Mouse (Mus musculus) frontal cortex, adult (tissue): ENCODE data around the gene Hmgcr.
"Not testable (repeated sequence)": the region's sequence is repeated elsewhere in the genome, so short reads cannot be mapped to it uniquely, and the experiment has no call there.

Experiments used
- ATAC-seq: cut with Nextera tagmentation; 2 replicates; pipeline ENCODE4 v1.9.2; 2017; ENCODE audit warnings: mild to moderate bottlenecking, moderate library complexity, mixed read lengths; ENCODE audit not compliant: low TSS enrichment

Hmgcr gene

GRCm38 (mm10) chr13:96671078-96671905 is 556 bp upstream of the Hmgcr start:
- ATAC-seq, result peak; percentile 24

GRCm38 (mm10) chr13:96670019-96670405 is 724 bp downstream of the Hmgcr start:
- ATAC-seq, result no peak

GRCm38 (mm10) chr13:96664419-96664974 is 6.2 kb downstream of the Hmgcr start:
- no peak for ATAC-seq

- not testable (repeated sequence) for ATAC-seq
Measured at GRCm38 (mm10) chr13:96663120-96663519, 7.6 kb downstream of the Hmgcr start.

- ATAC-seq, result peak; percentile 66
Measured at GRCm38 (mm10) chr13:96660095-96660860, 10.5 kb downstream of the Hmgcr start.

- ATAC-seq, result no peak
Measured at GRCm38 (mm10) chr13:96658936-96659335, 11.8 kb downstream of the Hmgcr start.

- ATAC-seq, result no peak
Measured at GRCm38 (mm10) chr13:96656673-96657072, 14.1 kb downstream of the Hmgcr start.

GRCm38 (mm10) chr13:96653041-96653440 is 17.7 kb downstream of the Hmgcr start:
- peak; percentile 90 for ATAC-seq

GRCm38 (mm10) chr13:96645822-96646221 is 24.9 kb downstream of the Hmgcr start:
- no peak for ATAC-seq

GRCm38 (mm10) chr13:96644168-96644567 is 26.6 kb downstream of the Hmgcr start:
- ATAC-seq, result peak; percentile 39

GRCm38 (mm10) chr13:96630396-96630795 is 40.3 kb downstream of the Hmgcr start:
- no peak for ATAC-seq

- no peak for ATAC-seq
Measured at GRCm38 (mm10) chr13:96620891-96621290, 49.8 kb downstream of the Hmgcr start.

- ATAC-seq, result no peak
Measured at GRCm38 (mm10) chr13:96614615-96615014, 56.1 kb downstream of the Hmgcr start.

GRCm38 (mm10) chr13:96604242-96604641 is 66.5 kb downstream of the Hmgcr start:
- ATAC-seq, result no peak

GRCm38 (mm10) chr13:96599182-96599581 is 71.6 kb downstream of the Hmgcr start:
- no peak for ATAC-seq
